Mouse (Mus musculus) left cerebral cortex, postnatal 36 days (tissue): ENCODE results near the gene Btg3. TPM values are rescaled to one million over a fixed set of nuclear protein-coding genes. Genes with fewer than 3 reads are reported as not detected.

Experiments
- DNase-seq, 2 experiments: peaks; one replicate each; pipeline ENCODE4 v3.0.0; 2021 to 2022; ENCODE audit warnings: low spot score in 2 of 2, mixed read lengths in 1 of 2
- intact Hi-C: fragments of 180-260 bp; cut with DNase I; formaldehyde crosslinking; loops from one replicate; pipeline ENCODE4 v1.15.1; 2025
- total RNA-seq, 2 experiments: library from RNA; stranded (reverse); gene quantifications; 2 replicates each; pipeline ENCODE4 v1.2.3; 2021

Btg3 gene
- total RNA-seq, 2 experiments from 2014 or later, result 12.1 to 13.9 TPM

- DNase-seq, result no peak
- intact Hi-C loops, result no loop called here
These were observed 19.2 kb downstream of the Btg3 start for GRCm38 (mm10) chr16:78357757-78358156.

GRCm38 (mm10) chr16:78347328-78347926 lies 29.6 kb downstream of the Btg3 start:
- intact Hi-C loops, result loop anchor here (10.0 kb wide), 1 partner anchor 1213 kb away; no protein-coding TSS in a partner anchor
- DNase-seq, result no peak

GRCm38 (mm10) chr16:78346662-78347327 lies 30.2 kb downstream of the Btg3 start:
- intact Hi-C loops, result loop anchor here (1.0 to 10.0 kb wide), 2 partner anchors 148 to 1212 kb away; no protein-coding TSS in a partner anchor
- DNase-seq, result no peak

GRCm38 (mm10) chr16:78343792-78344191 lies 33.2 kb downstream of the Btg3 start:
- DNase-seq, result no peak
- intact Hi-C loops, result loop anchor here (10.0 kb wide), 1 partner anchor 1209 kb away; no protein-coding TSS in a partner anchor

GRCm38 (mm10) chr16:78342767-78343166 lies 34.2 kb downstream of the Btg3 start:
- DNase-seq, result no peak
- intact Hi-C loops, result loop anchor here (10.0 kb wide), 1 partner anchor 1208 kb away; no protein-coding TSS in a partner anchor

- no peak for DNase-seq
- intact Hi-C loops, result loop anchor here (10.0 kb wide), 1 partner anchor 1207 kb away; no protein-coding TSS in a partner anchor
These were observed 35.6 kb downstream of the Btg3 start for GRCm38 (mm10) chr16:78341356-78341755.

- DNase-seq, result no peak
- intact Hi-C loops, result no loop called here
These were observed 39.8 kb downstream of the Btg3 start for GRCm38 (mm10) chr16:78337226-78337625.

GRCm38 (mm10) chr16:78327999-78328398 lies 49.0 kb downstream of the Btg3 start:
- intact Hi-C loops, result no loop called here
- DNase-seq, result no peak

- intact Hi-C loops, result no loop called here
- DNase-seq, result no peak
These were observed 49.4 kb downstream of the Btg3 start for GRCm38 (mm10) chr16:78327562-78327961.

- intact Hi-C loops, result no loop called here
- DNase-seq, result no peak
These were observed 50.8 kb downstream of the Btg3 start for GRCm38 (mm10) chr16:78325972-78326848.

- DNase-seq, result no peak
- intact Hi-C loops, result no loop called here
These were observed 54.9 kb downstream of the Btg3 start for GRCm38 (mm10) chr16:78322140-78322539.

GRCm38 (mm10) chr16:78321559-78321958 lies 55.4 kb downstream of the Btg3 start:
- intact Hi-C loops, result no loop called here
- DNase-seq, result no peak

- intact Hi-C loops, result no loop called here
- no peak for DNase-seq
These were observed 57.3 kb downstream of the Btg3 start for GRCm38 (mm10) chr16:78319711-78320110.

GRCm38 (mm10) chr16:78317960-78318359 lies 59.0 kb downstream of the Btg3 start:
- intact Hi-C loops, result loop anchor here (2.0 kb wide), 1 partner anchor 119 kb away; no protein-coding TSS in a partner anchor
- no peak for DNase-seq

- peak in 1 of 2 experiments; percentile 42 for DNase-seq
- intact Hi-C loops, result loop anchor here (2.0 kb wide), 1 partner anchor 118 kb away; no protein-coding TSS in a partner anchor
These were observed 60.1 kb downstream of the Btg3 start for GRCm38 (mm10) chr16:78316849-78317248.

- intact Hi-C loops, result no loop called here
- no peak for DNase-seq
These were observed 63.0 kb downstream of the Btg3 start for GRCm38 (mm10) chr16:78314026-78314425.

- intact Hi-C loops, result no loop called here
- peak in 1 of 2 experiments; percentile 3 for DNase-seq
These were observed 63.7 kb downstream of the Btg3 start for GRCm38 (mm10) chr16:78313135-78313887.

GRCm38 (mm10) chr16:78309258-78309657 lies 67.7 kb downstream of the Btg3 start:
- intact Hi-C loops, result no loop called here
- DNase-seq, result peak in 1 of 2 experiments; percentile 1

GRCm38 (mm10) chr16:78307476-78308192 lies 69.4 kb downstream of the Btg3 start:
- intact Hi-C loops, result no loop called here
- no peak for DNase-seq
